8 mouse cellular contexts compared by ENCODE assay signal in genomic region chr9:108095518-108095917, GRCm38 (mm10). TPM values are rescaled to one million over a fixed set of nuclear protein-coding genes. Genes with fewer than 3 reads are reported as not detected.
DNase-seq lines count a peak whose midpoint lies in the region; ATAC-seq and TF ChIP-seq lines count a peak whose summit lies in the region.

No protein-coding gene starts in this region.

- H3K9ac ChIP-seq in hindbrain, embryonic 13.5 days = peak overlapping the region; percentile 88; the same call in 1 of the 2 replicates
- no peak overlapping the region for H3K9ac ChIP-seq in liver, adult 2 months (ENCODE audit: low read depth, low read length)

- 3% methylated on average over 3 of the region's 3 CpGs for WGBS in bone marrow, adult 2 months
- WGBS in hindbrain, embryonic 13.5 days = 8% methylated on average over 3 of the region's 3 CpGs
- WGBS in liver, adult 2 months = 5% methylated on average over 3 of the region's 3 CpGs

- peaks cover 3% of the 10 kb centered on the region; the same call in 1 of the 2 replicates for H3K79me2 ChIP-seq in liver, adult 2 months (ENCODE audit: control insufficient read depth, insufficient read depth, low read length)
- no peaks in the 10 kb centered on the region for H3K79me2 ChIP-seq in myocyte (ENCODE audit: control insufficient read depth, insufficient read depth)

- TF ChIP-seq CTCF in bone marrow, adult 2 months (IDR thresholded peaks at IDR 0.05; ENCODE audit: control insufficient read depth, insufficient read depth, low read length) = peak; percentile 86
- peak; percentile 79 for TF ChIP-seq CTCF in liver, adult 2 months (IDR thresholded peaks at IDR 0.05; ENCODE audit: low read depth, low read length)

- DNase-seq in left cerebral cortex, postnatal 10 days (ENCODE audit: extremely low spot score in 1 of 2, low spot score in 2 of 2) = peak; percentile 58 to 64
- DNase-seq in left cerebral cortex, adult 11 months (ENCODE audit: low spot score) = no peak
- DNase-seq in liver, adult 2 months (ENCODE audit: extremely low read depth, low read depth, low spot score) = peak; percentile 76
- peak; percentile 66 for DNase-seq in thymus, postnatal 25 days

- peak overlapping the region; percentile 96 for H3K4me2 ChIP-seq in hindbrain, embryonic 13.5 days
- H3K4me2 ChIP-seq in myocyte (ENCODE audit: low read depth) = peak overlapping the region; percentile 100

- TF ChIP-seq POLR2A in bone marrow, adult 2 months (IDR thresholded peaks at IDR 0.05; ENCODE audit: borderline replicate concordance, control insufficient read depth, low read depth, low read length) = 0 out of 2 replicates have a peak, but pooled peaks have one; percentile 19
- no peak for TF ChIP-seq POLR2A in liver, adult 2 months (IDR thresholded peaks at IDR 0.05; ENCODE audit: extremely low read depth, insufficient read depth, low read length)
- TF ChIP-seq POLR2A in myocyte (IDR thresholded peaks at IDR 0.05; ENCODE audit: insufficient read length, low read depth) = no peak

- H3K27ac ChIP-seq in bone marrow, adult 2 months (ENCODE audit: control insufficient read depth, insufficient read depth, low read depth, low read length, poor library complexity) = peak overlapping the region; percentile 88; the same call in 1 of the 2 replicates
- no peak overlapping the region for H3K27ac ChIP-seq in hindbrain, embryonic 13.5 days
- H3K27ac ChIP-seq in liver, adult 2 months (replicated peaks; ENCODE audit: insufficient read depth, low read depth, low read length) = peak overlapping the region; percentile 37

- peak overlapping the region; percentile 16 for H3ac ChIP-seq in myocyte (ENCODE audit: control insufficient read depth, insufficient read length)

- peak; percentile 48 for ATAC-seq in erythroblast, adult 5-6 weeks (replicated peaks; ENCODE audit: low FRiP score, poor library complexity, severe bottlenecking)
- no peak for ATAC-seq in hindbrain, embryonic 13.5 days (ENCODE audit: low FRiP score)

- no peaks in the 10 kb centered on the region; the same call in 1 of the 2 replicates for H3K4me1 ChIP-seq in bone marrow, adult 2 months (ENCODE audit: control insufficient read depth, insufficient read depth, low read length)
- H3K4me1 ChIP-seq in hindbrain, embryonic 13.5 days (replicated peaks) = peaks cover 30% of the 10 kb centered on the region
- H3K4me1 ChIP-seq in liver, adult 2 months (ENCODE audit: control insufficient read depth, insufficient read depth, low read length) = peaks cover 13% of the 10 kb centered on the region

- H3K27me3 ChIP-seq in hindbrain, embryonic 13.5 days = no peaks in the 10 kb centered on the region
- no peaks in the 10 kb centered on the region for H3K27me3 ChIP-seq in liver, adult 2 months (ENCODE audit: control insufficient read depth, insufficient read depth, low read length)
- no peaks in the 10 kb centered on the region for H3K27me3 ChIP-seq in myocyte (ENCODE audit: control insufficient read depth, insufficient read depth, insufficient read length)

- H3K9me3 ChIP-seq in hindbrain, embryonic 13.5 days = no peaks in the 10 kb centered on the region

- H3K36me3 ChIP-seq in hindbrain, embryonic 13.5 days = peaks cover 49% of the 10 kb centered on the region
- peaks cover 3% of the 10 kb centered on the region; the same call in 1 of the 2 replicates for H3K36me3 ChIP-seq in liver, adult 2 months (ENCODE audit: control insufficient read depth, insufficient read depth, low read length)
- no peaks in the 10 kb centered on the region for H3K36me3 ChIP-seq in myocyte (ENCODE audit: control insufficient read depth, insufficient read depth)

- H3K4me3 ChIP-seq in bone marrow, adult 2 months (replicated peaks; ENCODE audit: control insufficient read depth, low read depth, low read length) = peak overlapping the region; percentile 59
- peak overlapping the region; percentile 75 for H3K4me3 ChIP-seq in hindbrain, embryonic 13.5 days
- H3K4me3 ChIP-seq in liver, adult 2 months (ENCODE audit: insufficient read depth, low read depth, low read length) = no peak overlapping the region; the same call in 1 of the 2 replicates
- peak overlapping the region; percentile 66 for H3K4me3 ChIP-seq in myocyte

- intact Hi-C loops in left cerebral cortex, postnatal 10 days (cut with DNase I) = loop anchor here (1.0 to 5.0 kb wide), 3 partner anchors 92 to 187 kb away; no protein-coding TSS in a partner anchor

TF ChIP-seq in myocyte, 11 proteins besides CTCF, POLR2A, EP300 and RAD21:
- TF ChIP-seq SRF (IDR thresholded peaks at IDR 0.05; ENCODE audit: control insufficient read depth, insufficient read length, low read depth) (no peak), REST (IDR thresholded peaks at IDR 0.05; ENCODE audit: insufficient read depth, insufficient read length) (no peak), TCF12 (IDR thresholded peaks at IDR 0.05; ENCODE audit: insufficient read depth, poor library complexity, severe bottlenecking) (no peak), MYOG (IDR thresholded peaks at IDR 0.05; ENCODE audit: control insufficient read depth in 1 of 3, insufficient read depth in 1 of 3, insufficient read length in 2 of 3, low read depth in 2 of 3) (no peak), POLR2AphosphoS2 (IDR thresholded peaks at IDR 0.05; ENCODE audit: insufficient read length, low read depth) (no peak), MAX (IDR thresholded peaks at IDR 0.05; ENCODE audit: low read depth) (no peak), MYOD1 (IDR thresholded peaks at IDR 0.05; ENCODE audit: control insufficient read depth in 1 of 3, insufficient read length in 2 of 3, low read depth in 2 of 3) (no peak), TCF3 (IDR thresholded peaks at IDR 0.05; ENCODE audit: insufficient read length, low read depth) (no peak)

RNA-seq across cellular contexts. Expression of gene Apeh, which starts 1.1 kb away (rescaled TPM):
- 10 to 100 TPM; 30.7 to 41.3 TPM for total RNA-seq in left cerebral cortex, postnatal 10 days (2021)
- polyA plus RNA-seq in bone marrow, adult 2 months (2011; ENCODE audit: insufficient read depth, insufficient read length, low replicate concordance, missing spikeins) = 159 and 206 TPM in 2 replicates
- 123 and 182 TPM in 2 replicates for total RNA-seq in erythroblast, adult 5-6 weeks (2015; ENCODE audit: low replicate concordance)
- 219 and 268 TPM in 2 replicates for total RNA-seq in erythroblast, adult 5-6 weeks (2017; ENCODE audit: low replicate concordance)
- polyA plus RNA-seq in hindbrain, embryonic 13.5 days (2015; fragmentation: Nextera tagmentation; extraction: Ambion mirVana) = 57.7 and 57.8 TPM in 2 replicates
- total RNA-seq in liver, adult 2 months (2014; rRNA removed) = 53.3 and 54.3 TPM in 2 replicates
- polyA plus RNA-seq in liver, adult 2 months (2012; rRNA removed) = 89.0 and 116 TPM in 2 replicates
- polyA plus RNA-seq in myocyte (2012; fragmentation: generic; extraction: Trizol) = 59.0 TPM

RNA-seq across cellular contexts. Expression of gene Rnf123, which starts 12.4 kb away (rescaled TPM):
- total RNA-seq in left cerebral cortex, postnatal 10 days (2021) = 10 to 100 TPM; 91.1 to 94.2 TPM
- 296 and 393 TPM in 2 replicates for polyA plus RNA-seq in bone marrow, adult 2 months (2011; ENCODE audit: insufficient read depth, insufficient read length, low replicate concordance, missing spikeins)
- 734 and 842 TPM in 2 replicates for total RNA-seq in erythroblast, adult 5-6 weeks (2015; ENCODE audit: low replicate concordance)
- 498 and 626 TPM in 2 replicates for total RNA-seq in erythroblast, adult 5-6 weeks (2017; ENCODE audit: low replicate concordance)
- 42.8 and 43.1 TPM in 2 replicates for polyA plus RNA-seq in hindbrain, embryonic 13.5 days (2015; fragmentation: Nextera tagmentation; extraction: Ambion mirVana)
- 19.6 and 29.6 TPM in 2 replicates for total RNA-seq in liver, adult 2 months (2014; rRNA removed)
- polyA plus RNA-seq in liver, adult 2 months (2012; rRNA removed) = 79.8 and 97.5 TPM in 2 replicates
- 33.4 TPM for polyA plus RNA-seq in myocyte (2012; fragmentation: generic; extraction: Trizol)

RNA-seq across cellular contexts. Expression of gene Mst1, which starts 15.3 kb away (rescaled TPM):
- total RNA-seq in left cerebral cortex, postnatal 10 days (2021) = not detected
- polyA plus RNA-seq in bone marrow, adult 2 months (2011; ENCODE audit: insufficient read depth, insufficient read length, low replicate concordance, missing spikeins) = 2.0 and 10.1 TPM in 2 replicates
- 33.0 and 48.8 TPM in 2 replicates for total RNA-seq in erythroblast, adult 5-6 weeks (2015; ENCODE audit: low replicate concordance)
- total RNA-seq in erythroblast, adult 5-6 weeks (2017; ENCODE audit: low replicate concordance) = 6.6 and 13.4 TPM in 2 replicates
- not detected in 2 replicates for polyA plus RNA-seq in hindbrain, embryonic 13.5 days (2015; fragmentation: Nextera tagmentation; extraction: Ambion mirVana)
- 143 and 177 TPM in 2 replicates for total RNA-seq in liver, adult 2 months (2014; rRNA removed)
- 203 and 264 TPM in 2 replicates for polyA plus RNA-seq in liver, adult 2 months (2012; rRNA removed)
- polyA plus RNA-seq in myocyte (2012; fragmentation: generic; extraction: Trizol) = 0.65 TPM

RNA-seq across cellular contexts. Expression of gene Amigo3, which starts 42.6 kb away (rescaled TPM):
- 1 to 10 TPM; 1.8 to 2.0 TPM for total RNA-seq in left cerebral cortex, postnatal 10 days (2021)
- 1.0 and 1.6 TPM in 2 replicates for polyA plus RNA-seq in bone marrow, adult 2 months (2011; ENCODE audit: insufficient read depth, insufficient read length, low replicate concordance, missing spikeins)
- total RNA-seq in erythroblast, adult 5-6 weeks (2015; ENCODE audit: low replicate concordance) = 0.77 TPM in 1 of 2 replicates, not detected in the other
- 2.3 and 2.8 TPM in 2 replicates for total RNA-seq in erythroblast, adult 5-6 weeks (2017; ENCODE audit: low replicate concordance)
- polyA plus RNA-seq in hindbrain, embryonic 13.5 days (2015; fragmentation: Nextera tagmentation; extraction: Ambion mirVana) = 3.1 and 3.4 TPM in 2 replicates
- total RNA-seq in liver, adult 2 months (2014; rRNA removed) = 0.37 and 0.47 TPM in 2 replicates
- polyA plus RNA-seq in liver, adult 2 months (2012; rRNA removed) = 1.2 and 2.8 TPM in 2 replicates
- 1.8 TPM for polyA plus RNA-seq in myocyte (2012; fragmentation: generic; extraction: Trizol)

RNA-seq across cellular contexts. Expression of gene Gmppb, which starts 46.5 kb away (rescaled TPM):
- total RNA-seq in left cerebral cortex, postnatal 10 days (2021) = 10 to 100 TPM; 16.8 to 18.7 TPM
- 9.9 and 17.9 TPM in 2 replicates for polyA plus RNA-seq in bone marrow, adult 2 months (2011; ENCODE audit: insufficient read depth, insufficient read length, low replicate concordance, missing spikeins)
- 4.8 and 5.6 TPM in 2 replicates for total RNA-seq in erythroblast, adult 5-6 weeks (2015; ENCODE audit: low replicate concordance)
- total RNA-seq in erythroblast, adult 5-6 weeks (2017; ENCODE audit: low replicate concordance) = 4.1 and 7.8 TPM in 2 replicates
- polyA plus RNA-seq in hindbrain, embryonic 13.5 days (2015; fragmentation: Nextera tagmentation; extraction: Ambion mirVana) = 20.1 and 21.1 TPM in 2 replicates
- total RNA-seq in liver, adult 2 months (2014; rRNA removed) = 14.0 and 54.7 TPM in 2 replicates
- 16.5 and 21.4 TPM in 2 replicates for polyA plus RNA-seq in liver, adult 2 months (2012; rRNA removed)
- 32.0 TPM for polyA plus RNA-seq in myocyte (2012; fragmentation: generic; extraction: Trizol)

Comparison
In these comparisons a context has a peak if more than half of its experiments do, and no peak if none do; other contexts are left out.
1. RNA of gene Mst1, which starts 15.3 kb away (polyA plus RNA-seq): 203 to 264 TPM in liver, adult 2 months; 2.0 to 10.1 TPM in bone marrow, adult 2 months, 0.65 TPM in myocyte (single experiment) and not detected in hindbrain, embryonic 13.5 days; every median in the first group is over 10 times any median in the second.